Mouse (Mus musculus) liver, adult (tissue): ENCODE data around the gene Swsap1.

Experiments
- GATA4 ChIP-seq: IDR thresholded peaks from 2 replicates; pipeline ENCODE4 v1.6.1; 2014; ENCODE audit warnings: mild to moderate bottlenecking, low read length; ENCODE audit not compliant: insufficient replicate concordance

Swsap1 gene

GRCm38 (mm10) chr9:21929208-21929607, 26.3 kb upstream of the Swsap1 start:
- TF ChIP-seq GATA4 = no peak

DNA sequence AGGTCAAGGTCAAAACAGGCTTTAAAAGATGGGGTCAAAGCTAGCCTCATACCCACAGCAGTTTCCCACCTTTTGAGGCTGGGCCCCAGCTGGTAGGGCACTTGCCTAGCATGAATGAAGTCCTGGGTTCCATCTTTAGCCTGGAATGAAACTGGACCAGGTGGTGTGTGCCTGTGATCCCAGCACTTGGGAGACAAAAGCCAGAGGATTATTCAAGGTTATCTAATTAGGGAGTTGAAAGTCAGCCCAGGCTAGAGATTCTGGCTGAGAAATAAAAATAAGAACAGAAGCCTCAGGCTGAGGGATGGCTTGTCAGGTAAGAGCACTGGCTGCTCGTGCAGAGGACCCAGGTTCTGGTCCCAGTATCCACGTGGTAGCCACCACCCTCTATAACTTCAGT, 23.5 kb upstream of the Swsap1 start:
- TF ChIP-seq GATA4 = no peak

- no peak for TF ChIP-seq GATA4
Observed at GRCm38 (mm10) chr9:21932445-21933137, 23.0 kb upstream of the Swsap1 start.

- TF ChIP-seq GATA4 = no peak
Observed at GRCm38 (mm10) chr9:21934021-21934420, 21.5 kb upstream of the Swsap1 start.

GRCm38 (mm10) chr9:21935466-21936131, 20.0 kb upstream of the Swsap1 start:
- TF ChIP-seq GATA4 = no peak

DNA sequence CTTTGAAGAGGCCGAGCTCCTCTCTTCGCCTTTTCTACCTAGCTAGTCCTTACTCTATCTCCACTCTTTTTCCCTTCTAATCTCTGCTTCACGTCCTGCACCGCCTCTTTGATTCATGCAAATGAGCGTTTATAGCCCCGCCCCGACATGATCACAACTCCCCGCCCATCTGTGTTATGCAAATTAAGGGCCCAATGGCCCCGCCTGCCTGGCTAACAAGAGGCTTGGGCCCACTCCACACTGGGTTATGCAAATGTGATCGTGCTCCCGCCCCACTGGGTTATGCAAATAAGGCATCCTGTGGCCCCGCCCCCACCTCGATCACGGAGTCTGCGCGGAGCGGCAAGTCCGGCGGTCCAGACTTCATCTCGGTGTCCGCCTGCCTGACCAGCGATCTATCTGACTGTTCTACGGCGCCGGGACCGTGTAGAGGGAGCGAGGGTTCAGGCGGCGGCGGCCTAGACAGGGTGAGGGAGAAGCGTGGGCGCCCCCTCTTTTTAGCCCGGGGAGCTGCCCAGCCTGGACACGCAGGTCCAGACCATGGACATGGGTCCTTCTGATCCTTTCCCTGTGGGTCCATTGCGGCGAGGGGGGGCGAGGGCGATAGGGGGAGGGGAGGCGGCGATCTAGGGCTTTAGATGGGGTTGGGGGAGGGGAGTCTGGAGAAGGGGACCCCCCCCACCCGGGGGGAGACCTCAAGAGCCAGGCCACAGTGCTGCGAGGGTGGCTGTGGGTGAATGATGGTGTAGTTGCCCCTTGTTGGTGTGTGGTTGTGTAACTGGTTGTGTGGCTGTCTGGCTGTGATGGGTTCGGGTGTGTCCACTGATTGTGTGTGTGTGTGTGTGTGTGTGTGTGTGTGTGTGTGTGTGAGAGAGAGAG, 18.6 kb upstream of the Swsap1 start, which contains the start of gene Plppr2:
TSS of gene Plppr2 (plus strand) at position 342 of the 879 bp plus-strand sequence.
- TF ChIP-seq GATA4 = no peak

DNA sequence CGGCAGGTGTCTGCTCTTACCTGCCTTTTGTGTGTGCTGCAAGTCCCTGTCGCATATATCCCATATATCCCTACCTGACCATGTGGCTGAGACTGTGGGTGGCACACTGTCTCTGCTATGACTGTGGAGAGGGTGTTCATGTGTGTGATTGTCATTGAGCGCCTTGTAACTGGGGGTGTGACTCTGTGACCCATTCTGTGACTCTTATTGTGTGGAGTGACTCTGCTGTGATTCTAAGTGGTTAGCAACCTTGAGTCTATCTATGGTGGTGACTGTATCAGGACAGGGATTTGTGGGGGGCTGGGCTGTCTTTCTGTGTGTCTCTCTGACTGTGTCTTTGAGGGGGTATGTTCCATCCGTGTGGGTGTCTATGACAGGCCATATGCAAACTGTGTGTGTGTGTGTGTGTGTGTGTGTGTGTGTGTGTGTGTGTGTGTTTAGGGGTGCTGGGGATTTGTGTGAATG, 17.8 kb upstream of the Swsap1 start:
- TF ChIP-seq GATA4 = no peak

- TF ChIP-seq GATA4 = no peak
Observed at GRCm38 (mm10) chr9:21938234-21938855, 17.2 kb upstream of the Swsap1 start.

DNA sequence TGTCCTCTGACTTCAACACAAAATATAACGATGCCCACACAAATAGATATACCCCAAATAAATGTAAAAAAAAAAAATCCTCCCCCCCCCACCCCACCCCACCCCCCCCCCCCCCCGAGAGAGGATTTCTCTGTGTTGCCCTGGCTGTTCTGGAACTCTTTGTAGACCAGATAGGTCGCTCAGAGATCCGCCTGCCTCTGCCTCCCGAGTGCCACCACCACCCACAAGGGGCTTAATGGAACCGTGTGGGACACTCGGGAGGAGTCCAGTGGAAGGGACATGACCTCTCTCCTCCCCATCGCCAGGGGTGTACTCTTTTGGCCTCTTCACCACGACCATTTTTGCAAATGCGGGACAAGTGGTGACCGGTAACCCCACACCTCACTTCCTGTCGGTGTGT, 12.5 kb upstream of the Swsap1 start:
- TF ChIP-seq GATA4 = no peak

DNA sequence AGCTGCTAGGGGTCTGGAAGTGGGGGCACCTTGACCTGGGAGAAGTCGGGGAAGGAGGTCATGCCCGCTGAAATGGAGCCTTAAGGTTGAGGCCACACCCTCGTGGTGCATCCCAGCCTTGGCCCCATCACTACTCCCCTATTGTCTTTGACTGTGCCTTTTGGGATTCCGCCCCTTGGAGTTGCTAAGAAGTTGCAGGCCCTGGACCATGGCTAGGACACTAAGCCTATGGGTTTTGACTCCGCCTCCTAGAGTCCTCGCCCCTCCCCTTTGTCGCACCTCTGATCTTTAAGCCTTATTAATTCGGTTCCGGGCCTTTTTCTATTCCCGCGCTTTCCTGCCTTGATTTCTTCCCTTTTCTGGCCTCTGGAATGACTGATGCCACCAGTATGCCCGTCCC, 11.9 kb upstream of the Swsap1 start:
- TF ChIP-seq GATA4 = no peak

DNA sequence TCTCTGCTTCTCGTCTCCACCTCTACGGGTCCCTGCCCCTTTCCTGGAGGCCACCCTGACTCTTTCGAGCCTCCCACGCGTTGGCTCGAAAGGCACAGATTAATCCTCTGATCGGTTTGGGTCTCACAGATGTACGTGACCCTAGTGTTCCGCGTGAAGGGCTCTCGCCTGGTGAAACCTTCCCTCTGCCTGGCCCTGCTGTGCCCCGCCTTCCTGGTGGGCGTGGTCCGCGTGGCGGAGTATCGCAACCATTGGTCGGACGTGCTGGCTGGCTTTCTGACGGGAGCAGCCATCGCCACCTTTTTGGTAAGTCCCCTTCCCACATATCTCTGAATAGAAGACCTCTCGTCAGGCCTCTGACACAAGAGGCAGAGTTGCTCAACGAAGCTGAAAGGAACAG, 11.3 kb upstream of the Swsap1 start:
- no peak for TF ChIP-seq GATA4

GRCm38 (mm10) chr9:21947540-21948130, 7.9 kb upstream of the Swsap1 start:
- TF ChIP-seq GATA4 = no peak

- no peak for TF ChIP-seq GATA4
Observed at GRCm38 (mm10) chr9:21948146-21948545, 7.4 kb upstream of the Swsap1 start.

GRCm38 (mm10) chr9:21948790-21949189, 6.8 kb upstream of the Swsap1 start:
- TF ChIP-seq GATA4 = no peak

GRCm38 (mm10) chr9:21950322-21950721, 5.2 kb upstream of the Swsap1 start:
- TF ChIP-seq GATA4 = no peak
